Comparison of ENCODE assay signal across 11 mouse cellular contexts in the genomic region with DNA sequence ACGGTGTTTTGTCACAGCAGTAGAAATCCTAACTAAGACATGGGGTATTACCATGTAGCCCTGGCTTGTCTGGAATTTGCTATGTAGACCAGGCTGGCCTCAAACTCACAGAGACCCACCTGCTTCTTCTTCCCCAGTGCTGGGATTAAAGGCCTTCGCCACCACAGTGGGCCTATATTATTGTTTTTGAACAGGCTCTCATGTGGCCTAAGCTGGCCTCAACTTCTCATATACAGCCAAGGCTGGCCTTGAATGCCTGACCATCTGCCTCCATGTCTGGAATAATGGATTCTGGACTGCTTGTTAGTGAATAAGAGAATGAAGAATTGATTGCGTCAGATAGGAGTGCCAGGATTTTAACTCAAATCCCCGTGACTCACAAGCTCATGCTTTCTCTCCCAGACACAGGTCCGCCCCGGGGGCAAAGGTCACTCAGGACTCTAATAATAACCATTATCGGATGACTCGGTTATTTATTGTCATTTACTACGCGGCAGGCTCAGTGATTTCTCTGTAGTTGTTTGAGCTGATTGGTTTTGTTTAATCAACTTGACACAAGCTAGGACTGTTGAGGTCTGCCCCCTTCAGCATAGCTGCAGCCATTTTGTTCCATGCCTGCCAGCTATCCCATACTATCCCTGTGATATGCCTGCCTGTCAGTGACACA. TPM values are rescaled to one million over a fixed set of nuclear protein-coding genes. Genes with fewer than 3 reads are reported as not detected.
DNase-seq lines count a peak whose midpoint lies in the region; ATAC-seq lines count a peak whose summit lies in the region.
"Had no signal": no experiment of that assay in that cellular context is flagged by ENCODE, and none has a peak within 500 bp of the region (broad histone marks: within the 10 kb centered on the region; RNA-seq: fewer than 3 reads in every experiment).

No protein-coding gene starts in this region.

- H3K9me3 ChIP-seq in hindbrain, embryonic 11.5 days (ENCODE audit: control insufficient read depth, low read length) = no peaks in the 10 kb centered on the region
- no peaks in the 10 kb centered on the region for H3K9me3 ChIP-seq in hindbrain, embryonic 16.5 days (ENCODE audit: control insufficient read depth, low read length)
- no peaks in the 10 kb centered on the region for H3K9me3 ChIP-seq in neural tube, embryonic 12.5 days
- H3K9me3 ChIP-seq in heart, embryonic 10.5 days = no peaks in the 10 kb centered on the region
- H3K9me3 ChIP-seq: embryonic facial prominence, embryonic 15.5 days; heart, embryonic 15.5 days had no signal

- no peak overlapping the region for H3K4me3 ChIP-seq in hindbrain, embryonic 11.5 days (ENCODE audit: low read depth, low read length)
- no peak overlapping the region for H3K4me3 ChIP-seq in hindbrain, embryonic 16.5 days (ENCODE audit: low read length)
- no peak overlapping the region for H3K4me3 ChIP-seq in neural tube, embryonic 12.5 days
- H3K4me3 ChIP-seq in heart, embryonic 10.5 days = no peak overlapping the region
- H3K4me3 ChIP-seq: embryonic facial prominence, embryonic 15.5 days; heart, embryonic 15.5 days had no signal

- peak; percentile 30; the same call in 1 of the 2 replicates for ATAC-seq in hindbrain, embryonic 11.5 days (ENCODE audit: low FRiP score)
- ATAC-seq in hindbrain, embryonic 16.5 days = no peak
- 0 out of 2 replicates have a peak, but pooled peaks have one; percentile 30 for ATAC-seq in neural tube, embryonic 12.5 days (ENCODE audit: low FRiP score, low read depth)

- no peak overlapping the region for H3K27ac ChIP-seq in hindbrain, embryonic 11.5 days (ENCODE audit: low read depth, low read length)
- no peak overlapping the region for H3K27ac ChIP-seq in hindbrain, embryonic 16.5 days (ENCODE audit: low read depth, low read length)
- no peak overlapping the region for H3K27ac ChIP-seq in neural tube, embryonic 12.5 days
- H3K27ac ChIP-seq in heart, embryonic 10.5 days = no peak overlapping the region
- H3K27ac ChIP-seq: embryonic facial prominence, embryonic 15.5 days; heart, embryonic 15.5 days had no signal

- no peak overlapping the region for H3K9ac ChIP-seq in hindbrain, embryonic 11.5 days (ENCODE audit: low read depth, low read length)
- no peak overlapping the region for H3K9ac ChIP-seq in hindbrain, embryonic 16.5 days (ENCODE audit: low read depth, low read length)
- no peak overlapping the region for H3K9ac ChIP-seq in neural tube, embryonic 12.5 days
- H3K9ac ChIP-seq: embryonic facial prominence, embryonic 15.5 days; heart, embryonic 15.5 days had no signal

- no peaks in the 10 kb centered on the region for H3K27me3 ChIP-seq in hindbrain, embryonic 11.5 days (ENCODE audit: control insufficient read depth, insufficient read depth, low read length)
- no peaks in the 10 kb centered on the region for H3K27me3 ChIP-seq in hindbrain, embryonic 16.5 days (replicated peaks; ENCODE audit: control insufficient read depth, insufficient read depth, low read length)
- H3K27me3 ChIP-seq in neural tube, embryonic 12.5 days (replicated peaks) = no peaks in the 10 kb centered on the region
- no peaks in the 10 kb centered on the region for H3K27me3 ChIP-seq in heart, embryonic 10.5 days (ENCODE audit: insufficient read depth, poor library complexity, severe bottlenecking)
- H3K27me3 ChIP-seq: embryonic facial prominence, embryonic 15.5 days; heart, embryonic 15.5 days had no signal

- 52% methylated on average over 10 of the region's 10 CpGs for WGBS in hindbrain, embryonic 11.5 days
- WGBS in hindbrain, embryonic 16.5 days = 47% methylated on average over 10 of the region's 10 CpGs
- WGBS in neural tube, embryonic 12.5 days = 60% methylated on average over 10 of the region's 10 CpGs
- WGBS in heart, embryonic 10.5 days = 78% methylated on average over 10 of the region's 10 CpGs

- no peaks in the 10 kb centered on the region for H3K36me3 ChIP-seq in hindbrain, embryonic 11.5 days (ENCODE audit: control insufficient read depth, insufficient read depth, low read length)
- H3K36me3 ChIP-seq in hindbrain, embryonic 16.5 days (ENCODE audit: control insufficient read depth, insufficient read depth, low read length) = no peaks in the 10 kb centered on the region
- no peaks in the 10 kb centered on the region for H3K36me3 ChIP-seq in neural tube, embryonic 12.5 days
- no peaks in the 10 kb centered on the region for H3K36me3 ChIP-seq in heart, embryonic 10.5 days
- H3K36me3 ChIP-seq: embryonic facial prominence, embryonic 15.5 days; heart, embryonic 15.5 days had no signal

- H3K4me2 ChIP-seq in hindbrain, embryonic 11.5 days (replicated peaks; ENCODE audit: low read depth, low read length) = no peak overlapping the region
- no peak overlapping the region for H3K4me2 ChIP-seq in hindbrain, embryonic 16.5 days (ENCODE audit: low read length)
- no peak overlapping the region for H3K4me2 ChIP-seq in neural tube, embryonic 12.5 days (replicated peaks)
- H3K4me2 ChIP-seq: embryonic facial prominence, embryonic 15.5 days; heart, embryonic 15.5 days had no signal

- no peaks in the 10 kb centered on the region for H3K4me1 ChIP-seq in hindbrain, embryonic 11.5 days (replicated peaks; ENCODE audit: control insufficient read depth, insufficient read depth, low read length)
- no peaks in the 10 kb centered on the region for H3K4me1 ChIP-seq in hindbrain, embryonic 16.5 days (ENCODE audit: control insufficient read depth, insufficient read depth, low read depth, low read length)
- no peaks in the 10 kb centered on the region for H3K4me1 ChIP-seq in neural tube, embryonic 12.5 days
- peaks cover 15% of the 10 kb centered on the region; the same call in 1 of the 2 replicates for H3K4me1 ChIP-seq in heart, embryonic 10.5 days
- H3K4me1 ChIP-seq: embryonic facial prominence, embryonic 15.5 days had no signal

- DNase-seq in hindbrain, embryonic 11.5 days (ENCODE audit: low spot score) = no peak
- DNase-seq in neural tube, embryonic 10.5 days (ENCODE audit: extremely low spot score, low spot score) = no peak
- DNase-seq in kidney, adult 9 months = peak; percentile 66
- no peak for DNase-seq in heart, embryonic 10.5 days (ENCODE audit: low spot score)
- no peak for DNase-seq in thymus, postnatal 4 days
- DNase-seq in T-cell, adult 2 months (ENCODE audit: low spot score) = no peak

RNA-seq across cellular contexts. Expression of a gene that starts 1.9 kb away (rescaled TPM):
- polyA plus RNA-seq in hindbrain, embryonic 11.5 days (2014; fragmentation: Nextera tagmentation; extraction: Ambion mirVana) = 0.15 TPM in 1 of 2 replicates, not detected in the other
- polyA plus RNA-seq in hindbrain, embryonic 16.5 days (2015; fragmentation: Nextera tagmentation; extraction: Ambion mirVana) = not detected in 2 replicates
- polyA plus RNA-seq in neural tube, embryonic 12.5 days (2016; fragmentation: Nextera tagmentation; extraction: Ambion mirVana) = 0.14 TPM in 1 of 2 replicates, not detected in the other
- 1.3 and 2.1 TPM in 2 replicates for polyA plus RNA-seq in heart, embryonic 10.5 days (2016; fragmentation: Nextera tagmentation; extraction: Ambion mirVana)

RNA-seq across cellular contexts. Expression of a gene that starts 12.8 kb away (rescaled TPM):
- polyA plus RNA-seq in hindbrain, embryonic 11.5 days (2014; fragmentation: Nextera tagmentation; extraction: Ambion mirVana) = not detected in 2 replicates
- not detected in 2 replicates for polyA plus RNA-seq in hindbrain, embryonic 16.5 days (2015; fragmentation: Nextera tagmentation; extraction: Ambion mirVana)
- not detected in 2 replicates for polyA plus RNA-seq in neural tube, embryonic 12.5 days (2016; fragmentation: Nextera tagmentation; extraction: Ambion mirVana)
- polyA plus RNA-seq in heart, embryonic 10.5 days (2016; fragmentation: Nextera tagmentation; extraction: Ambion mirVana) = not detected in 2 replicates
- polyA plus RNA-seq: embryonic facial prominence, embryonic 15.5 days; heart, embryonic 15.5 days; limb, embryonic 11.5 days had no signal

RNA-seq across cellular contexts. Expression of a gene that starts 31.5 kb away (rescaled TPM):
- 2.8 and 3.1 TPM in 2 replicates for polyA plus RNA-seq in hindbrain, embryonic 11.5 days (2014; fragmentation: Nextera tagmentation; extraction: Ambion mirVana)
- 9.6 and 10.8 TPM in 2 replicates for polyA plus RNA-seq in hindbrain, embryonic 16.5 days (2015; fragmentation: Nextera tagmentation; extraction: Ambion mirVana)
- polyA plus RNA-seq in neural tube, embryonic 12.5 days (2016; fragmentation: Nextera tagmentation; extraction: Ambion mirVana) = 5.9 and 6.8 TPM in 2 replicates
- polyA plus RNA-seq in heart, embryonic 10.5 days (2016; fragmentation: Nextera tagmentation; extraction: Ambion mirVana) = 12.9 and 15.0 TPM in 2 replicates

RNA-seq across cellular contexts. Expression of a gene that starts 38.8 kb away (rescaled TPM):
- polyA plus RNA-seq in hindbrain, embryonic 11.5 days (2014; fragmentation: Nextera tagmentation; extraction: Ambion mirVana) = not detected in 2 replicates
- not detected in 2 replicates for polyA plus RNA-seq in hindbrain, embryonic 16.5 days (2015; fragmentation: Nextera tagmentation; extraction: Ambion mirVana)
- not detected in 2 replicates for polyA plus RNA-seq in neural tube, embryonic 12.5 days (2016; fragmentation: Nextera tagmentation; extraction: Ambion mirVana)
- polyA plus RNA-seq in heart, embryonic 10.5 days (2016; fragmentation: Nextera tagmentation; extraction: Ambion mirVana) = 0.05 TPM in 1 of 2 replicates, not detected in the other
- polyA plus RNA-seq: embryonic facial prominence, embryonic 15.5 days; heart, embryonic 15.5 days had no signal
